Mouse (Mus musculus) urinary bladder, adult 18-20 months (tissue): Measurements from ENCODE around the gene Tnfaip3.

Experiments used
- DNase-seq, 2 experiments: peaks; one replicate each; pipeline ENCODE4 v3.0.0; 2022; ENCODE audit warnings: low spot score in 2 of 2, mixed read lengths in 2 of 2

The Tnfaip3 gene

GRCm38 (mm10) chr10:18964856-18965255 lies 50.6 kb downstream of the Tnfaip3 start:
- no peak for DNase-seq

- no peak for DNase-seq
Measured at GRCm38 (mm10) chr10:18959777-18960492, 55.5 kb downstream of the Tnfaip3 start.

- DNase-seq, result no peak
Measured at GRCm38 (mm10) chr10:18953706-18954071, 61.8 kb downstream of the Tnfaip3 start.

- no peak for DNase-seq
Measured at GRCm38 (mm10) chr10:18953011-18953705, 62.3 kb downstream of the Tnfaip3 start.
